Mouse (Mus musculus) testis, postnatal 14 days (tissue): ENCODE data around the gene Tenm3.

Experiments used
- DNase-seq: peaks from one replicate; pipeline ENCODE4 v3.0.0; 2021; ENCODE audit warnings: low spot score

Tenm3 gene

GRCm38 (mm10) chr8:48450397-48451246, 393.1 kb downstream of the Tenm3 start:
- DNase-seq: no peak

- DNase-seq: no peak
Measured at GRCm38 (mm10) chr8:48449625-48450024, 394.1 kb downstream of the Tenm3 start.

GRCm38 (mm10) chr8:48445690-48446089, 398.1 kb downstream of the Tenm3 start:
- no peak for DNase-seq

GRCm38 (mm10) chr8:48439491-48439890, 404.3 kb downstream of the Tenm3 start:
- no peak for DNase-seq

- DNase-seq: no peak
Measured at GRCm38 (mm10) chr8:48437523-48438207, 406.1 kb downstream of the Tenm3 start.

- no peak for DNase-seq
Measured at GRCm38 (mm10) chr8:48425101-48425500, 418.6 kb downstream of the Tenm3 start.

GRCm38 (mm10) chr8:48417714-48418113, 426.0 kb downstream of the Tenm3 start:
- no peak for DNase-seq

GRCm38 (mm10) chr8:48410916-48411315, 432.8 kb downstream of the Tenm3 start:
- peak; percentile 82 for DNase-seq

GRCm38 (mm10) chr8:48400572-48400972, 443.2 kb downstream of the Tenm3 start:
- DNase-seq: no peak

DNA sequence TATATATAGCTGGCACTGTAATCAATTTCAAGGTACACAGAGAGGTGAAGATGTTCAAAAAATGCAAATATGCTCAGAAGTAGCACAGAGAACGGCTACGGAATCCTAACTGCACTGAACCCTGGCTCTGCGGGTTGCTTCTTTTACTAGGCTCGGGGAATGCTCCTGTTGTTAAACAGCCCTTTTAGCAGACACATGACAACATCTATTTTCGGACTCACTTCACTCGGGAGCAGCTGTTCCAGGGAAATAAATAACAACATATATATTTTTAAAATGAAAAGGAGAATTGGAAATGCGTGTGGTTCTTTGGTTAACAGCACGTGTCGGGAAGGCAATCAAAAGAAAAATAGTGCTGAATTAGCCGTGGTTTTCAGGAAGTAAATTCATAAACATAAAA, 457.9 kb downstream of the Tenm3 start:
- DNase-seq: no peak

GRCm38 (mm10) chr8:48380035-48380434, 463.7 kb downstream of the Tenm3 start:
- DNase-seq: no peak

DNA sequence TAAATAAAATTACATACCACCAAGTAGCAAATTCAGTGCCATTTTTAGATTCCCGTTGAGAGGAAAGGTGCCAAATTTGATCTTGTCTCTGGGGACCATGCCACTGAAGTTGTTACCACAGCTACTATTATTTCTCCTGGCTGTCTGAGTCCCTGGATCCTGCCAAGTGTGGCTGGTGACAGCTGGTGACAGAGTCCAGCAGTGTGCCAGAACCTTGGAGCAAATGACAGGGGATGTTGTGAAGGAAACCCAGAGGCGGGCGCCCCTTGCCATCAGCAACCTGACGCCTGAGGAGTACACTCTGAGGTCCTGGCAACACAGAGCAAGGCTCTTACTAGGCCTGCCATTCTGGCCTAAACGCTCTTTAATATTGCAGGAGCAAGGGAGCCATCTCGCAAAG, 467.0 kb downstream of the Tenm3 start:
- no peak for DNase-seq

GRCm38 (mm10) chr8:48375183-48375582, 468.6 kb downstream of the Tenm3 start:
- DNase-seq: no peak

GRCm38 (mm10) chr8:48373404-48373803, 470.3 kb downstream of the Tenm3 start:
- no peak for DNase-seq

DNA sequence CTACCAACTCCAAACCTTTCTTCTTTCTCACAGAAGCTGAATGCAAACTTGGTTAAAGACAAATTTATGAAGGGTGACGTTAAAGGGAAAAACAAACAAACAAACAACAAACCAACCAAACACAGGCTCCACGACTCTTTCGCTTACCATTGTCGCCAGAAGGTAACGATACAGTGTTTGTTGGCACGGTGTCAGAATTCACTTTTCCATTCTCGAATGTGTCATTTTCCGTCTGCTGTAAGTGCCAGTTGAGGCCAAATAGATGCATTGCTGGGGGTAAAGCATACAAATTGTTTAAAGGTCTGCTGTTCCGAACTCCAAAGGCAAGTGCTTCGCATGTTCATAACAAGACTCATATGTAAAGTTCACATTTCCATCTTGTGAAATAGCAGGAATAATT, 476.6 kb downstream of the Tenm3 start:
- no peak for DNase-seq

DNA sequence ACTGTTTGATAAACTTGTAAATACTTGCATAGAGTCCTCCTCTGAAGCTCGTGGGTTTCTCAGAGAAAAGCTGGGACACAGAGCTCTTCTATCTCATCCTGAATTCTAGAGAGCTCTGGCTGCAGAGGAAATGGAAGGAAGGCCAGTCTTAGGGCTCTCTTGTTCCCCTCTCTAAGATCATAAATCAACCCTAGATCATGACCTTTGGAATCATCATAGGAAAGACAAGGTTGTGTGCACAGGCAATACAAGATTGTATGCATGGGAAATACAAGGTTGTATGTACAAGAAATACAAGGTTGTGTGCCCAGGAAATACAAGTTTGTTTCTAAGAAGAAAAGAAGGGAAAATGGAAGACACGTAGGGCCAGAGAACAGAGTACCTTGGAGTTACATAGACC, 486.9 kb downstream of the Tenm3 start:
- DNase-seq: no peak

GRCm38 (mm10) chr8:48353458-48353857, 490.3 kb downstream of the Tenm3 start:
- no peak for DNase-seq

DNA sequence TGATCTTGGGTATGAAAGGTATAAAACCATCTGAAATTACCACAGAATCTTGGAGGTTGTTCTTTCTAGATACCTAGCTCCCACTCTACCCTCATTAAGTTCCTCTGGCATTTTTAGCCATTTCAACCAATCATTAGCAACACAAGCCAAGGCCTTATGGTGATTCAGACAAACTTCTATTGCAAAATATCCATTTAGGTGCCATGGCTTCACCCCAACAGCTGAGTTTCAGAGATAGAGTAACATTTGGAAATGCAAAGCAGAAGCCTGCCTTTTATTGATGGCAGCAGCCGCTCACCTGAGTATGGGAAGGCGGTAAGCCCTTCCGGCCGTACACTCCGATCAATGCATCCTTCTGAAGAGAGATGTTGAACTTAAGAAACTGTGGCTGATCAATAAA, 494.9 kb downstream of the Tenm3 start:
- no peak for DNase-seq

- no peak for DNase-seq
Measured at GRCm38 (mm10) chr8:48348386-48348785, 495.4 kb downstream of the Tenm3 start.

- DNase-seq: no peak
Measured at GRCm38 (mm10) chr8:48343067-48343420, 500.7 kb downstream of the Tenm3 start.

GRCm38 (mm10) chr8:48342321-48343066, 501.3 kb downstream of the Tenm3 start:
- no peak for DNase-seq

- no peak for DNase-seq
Measured at GRCm38 (mm10) chr8:48341692-48342091, 502.1 kb downstream of the Tenm3 start.

GRCm38 (mm10) chr8:48341276-48341675, 502.5 kb downstream of the Tenm3 start:
- no peak for DNase-seq
